Comparison of ENCODE assay signal across 8 mouse cellular contexts in genomic region chr12:82168820-82169533, GRCm38 (mm10). TPM values are rescaled to one million over a fixed set of nuclear protein-coding genes. Genes with fewer than 3 reads are reported as not detected.
DNase-seq lines count a peak whose midpoint lies in the region; ATAC-seq and TF ChIP-seq lines count a peak whose summit lies in the region.

Gene Sipa1l1, plus strand, starts transcription at chr12:82169320.

- H3K4me2 ChIP-seq in kidney, embryonic 15.5 days = peak within 1 kb of the TSS; percentile 86

- TF ChIP-seq POLR2A in bone marrow macrophage, adult 2 months (IDR thresholded peaks at IDR 0.05; ENCODE audit: borderline replicate concordance, low read depth, low read length) = no peak
- TF ChIP-seq POLR2A in embryonic fibroblast, embryonic 13.5 days (IDR thresholded peaks at IDR 0.05; ENCODE audit: low read depth, low read length) = peak; percentile 88

- H3K4me1 ChIP-seq in bone marrow macrophage, adult 2 months (ENCODE audit: control insufficient read depth, insufficient read depth, low read length) = peaks cover 6% of the 10 kb centered on the region; the same call in 1 of the 2 replicates
- no peaks in the 10 kb centered on the region; the same call in 1 of the 2 replicates for H3K4me1 ChIP-seq in embryonic fibroblast, embryonic 13.5 days (ENCODE audit: control insufficient read depth, insufficient read depth, low read length)
- H3K4me1 ChIP-seq in heart, embryonic 10.5 days = peaks cover 33% of the 10 kb centered on the region
- H3K4me1 ChIP-seq in kidney, embryonic 15.5 days = peaks cover 43% of the 10 kb centered on the region

- peak within 1 kb of the TSS; percentile 97 for H3K4me3 ChIP-seq in bone marrow macrophage, adult 2 months (ENCODE audit: insufficient read depth, low read length)
- H3K4me3 ChIP-seq in embryonic fibroblast, embryonic 13.5 days (ENCODE audit: insufficient read depth, low read length) = peak within 1 kb of the TSS; percentile 96
- peak within 1 kb of the TSS; percentile 96 for H3K4me3 ChIP-seq in heart, embryonic 10.5 days
- peak within 1 kb of the TSS; percentile 87 for H3K4me3 ChIP-seq in kidney, embryonic 15.5 days (replicated peaks)

- no peak for TF ChIP-seq CTCF in bone marrow macrophage, adult 2 months (IDR thresholded peaks at IDR 0.05; ENCODE audit: low read depth, low read length)
- TF ChIP-seq CTCF in embryonic fibroblast, embryonic 13.5 days (IDR thresholded peaks at IDR 0.05; ENCODE audit: borderline replicate concordance, insufficient read depth, low read length) = peak; percentile 5; the same call in 1 of the 2 replicates

- 2% methylated on average over 43 of the region's 43 CpGs for WGBS in heart, embryonic 10.5 days
- under 1% methylated on average over 41 of the region's 43 CpGs for whole genome bisulfite sequencing in kidney, embryonic 15.5 days

- peak; percentile 90 for ATAC-seq in kidney, embryonic 15.5 days (replicated peaks; ENCODE audit: low FRiP score)
- ATAC-seq in monocyte, adult 5-6 weeks (replicated peaks; ENCODE audit: insufficient number of reproducible peaks, low FRiP score, low TSS enrichment, poor library complexity, severe bottlenecking) = peak; percentile 97

- H3K9me3 ChIP-seq in heart, embryonic 10.5 days = no peaks in the 10 kb centered on the region
- H3K9me3 ChIP-seq in kidney, embryonic 15.5 days (replicated peaks) = no peaks in the 10 kb centered on the region

- DNase-seq in A20 (ENCODE audit: low read depth, low spot score) = peak; percentile 98
- DNase-seq in heart, embryonic 10.5 days (ENCODE audit: low spot score) = peak; percentile 97
- DNase-seq in liver = peak; percentile 93
- peak; percentile 89 to 93 for DNase-seq in spleen, postnatal 4 days (ENCODE audit: low spot score in 2 of 2)

- peak within 1 kb of the TSS; percentile 7; the same call in 1 of the 2 replicates for H3K27ac ChIP-seq in bone marrow macrophage, adult 2 months (ENCODE audit: insufficient read depth, low read depth, low read length)
- peak within 1 kb of the TSS; percentile 89 for H3K27ac ChIP-seq in embryonic fibroblast, embryonic 13.5 days (ENCODE audit: insufficient read depth, low read length)
- H3K27ac ChIP-seq in heart, embryonic 10.5 days = peak within 1 kb of the TSS; percentile 99
- H3K27ac ChIP-seq in kidney, embryonic 15.5 days = peak within 1 kb of the TSS; percentile 96

- no peaks in the 10 kb centered on the region for H3K36me3 ChIP-seq in heart, embryonic 10.5 days
- H3K36me3 ChIP-seq in kidney, embryonic 15.5 days = no peaks in the 10 kb centered on the region

- H3K27me3 ChIP-seq in heart, embryonic 10.5 days (ENCODE audit: insufficient read depth, poor library complexity, severe bottlenecking) = no peaks in the 10 kb centered on the region
- no peaks in the 10 kb centered on the region for H3K27me3 ChIP-seq in kidney, embryonic 15.5 days

- H3K9ac ChIP-seq in kidney, embryonic 15.5 days = peak within 1 kb of the TSS; percentile 94

RNA-seq across cellular contexts. Expression of gene Sipa1l1, which starts in this region (rescaled TPM):
- 16.7 and 17.2 TPM in 2 replicates for polyA plus RNA-seq in bone marrow macrophage, adult 2 months (2012; ENCODE audit: insufficient read depth, insufficient read length, missing spikeins)
- 38.0 and 40.3 TPM in 2 replicates for polyA plus RNA-seq in embryonic fibroblast, embryonic 13.5 days (2011; ENCODE audit: insufficient read length, low read depth, missing spikeins)
- 35.2 and 37.0 TPM in 2 replicates for polyA plus RNA-seq in heart, embryonic 10.5 days (2016; fragmentation: Nextera tagmentation; extraction: Ambion mirVana)
- polyA plus RNA-seq in kidney, embryonic 15.5 days (2015; fragmentation: Nextera tagmentation; extraction: Ambion mirVana) = 38.1 and 39.8 TPM in 2 replicates
- total RNA-seq in monocyte, adult 5-6 weeks (2017) = 44.5 to 87.6 TPM (median 61.0 TPM) in 3 replicates

Comparison
In these comparisons a context has a peak if more than half of its experiments do, and no peak if none do; other contexts are left out.
1. Peak in every context shown above with its lines: DNase-seq, ATAC-seq, H3K4me3 ChIP-seq and H3K27ac ChIP-seq.
2. H3K27ac ChIP-seq: peak in every context shown above with its lines; median percentile 99 in heart, embryonic 10.5 days; 96 in kidney, embryonic 15.5 days; 89 in embryonic fibroblast, embryonic 13.5 days; 7 in bone marrow macrophage, adult 2 months.